Mouse (Mus musculus) embryo, embryonic 10.5 days (tissue): Measurements from ENCODE around the gene Nrtn.

Experiments
- DNase-seq: peaks from one replicate; pipeline ENCODE4 v3.0.0-alpha.2; 2015; ENCODE audit warnings: low spot score

Gene Nrtn

DNA sequence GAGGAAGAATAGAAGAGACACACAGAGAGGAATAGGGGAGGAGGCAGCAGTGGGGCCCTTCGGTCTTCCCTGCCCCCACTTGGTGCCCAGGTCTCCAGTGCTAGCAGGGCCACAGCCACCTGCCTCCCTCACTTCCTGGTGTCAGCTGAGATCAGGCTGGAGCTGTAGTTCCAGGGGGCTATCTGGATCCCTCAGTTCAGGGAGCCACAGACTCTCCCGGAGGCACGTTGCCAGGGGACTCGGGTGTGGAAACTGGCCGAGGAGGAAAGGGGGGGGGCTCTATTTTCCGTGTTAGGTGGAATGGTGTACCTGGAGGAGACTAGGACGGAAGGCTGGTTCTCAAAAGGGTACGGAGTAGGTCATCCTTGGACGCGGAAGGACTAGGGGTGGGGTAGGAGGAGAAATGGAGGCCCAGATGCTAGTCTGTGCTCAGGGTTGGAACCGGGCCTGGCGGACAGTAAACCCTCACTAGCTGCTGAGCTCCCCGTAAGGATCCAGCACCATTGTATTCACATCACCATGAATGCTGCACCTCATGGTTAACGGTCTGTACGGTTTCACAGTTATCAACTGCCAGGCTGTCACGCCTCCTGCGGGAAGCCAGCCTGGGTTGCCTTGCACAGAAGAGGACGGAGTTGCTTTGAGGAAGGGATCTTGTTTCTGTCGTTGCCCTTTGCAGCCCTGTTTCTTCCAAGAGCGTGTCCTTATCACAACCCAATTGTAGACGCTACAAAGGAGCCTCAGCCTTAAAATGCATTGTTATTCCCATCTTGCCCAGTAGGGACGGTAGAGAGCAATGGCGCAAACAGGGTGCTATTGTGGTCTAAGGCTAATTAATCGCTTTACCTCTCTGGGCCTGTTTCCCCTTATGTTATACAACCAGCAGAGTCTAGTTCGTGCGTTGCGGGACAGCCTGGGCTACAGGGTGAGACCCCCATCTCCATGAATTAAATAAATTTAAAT, 5.7 kb upstream of the Nrtn start:
- peak; percentile 80 for DNase-seq

DNA sequence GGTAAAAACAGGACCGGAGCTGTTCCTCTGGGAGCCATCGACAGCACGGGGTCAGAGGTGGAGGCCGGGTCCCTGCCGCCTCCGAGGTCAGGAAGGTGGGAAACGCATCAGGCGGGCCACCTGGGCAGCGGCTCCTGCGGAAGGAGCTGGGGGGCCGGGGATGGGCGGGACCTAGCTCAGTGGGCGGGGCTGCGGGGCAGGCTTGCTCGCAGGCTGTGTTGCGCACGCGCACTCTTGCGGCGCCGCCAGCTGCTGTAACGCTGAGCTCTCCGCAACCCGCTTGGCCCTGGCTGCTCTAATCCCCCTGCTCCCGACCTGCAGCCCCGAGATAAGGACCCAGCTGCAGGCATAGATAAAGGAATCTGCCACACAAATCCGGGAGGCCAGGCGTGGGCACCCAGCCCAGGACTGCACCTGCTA, 4.7 kb upstream of the Nrtn start:
- DNase-seq: peak; percentile 93

DNA sequence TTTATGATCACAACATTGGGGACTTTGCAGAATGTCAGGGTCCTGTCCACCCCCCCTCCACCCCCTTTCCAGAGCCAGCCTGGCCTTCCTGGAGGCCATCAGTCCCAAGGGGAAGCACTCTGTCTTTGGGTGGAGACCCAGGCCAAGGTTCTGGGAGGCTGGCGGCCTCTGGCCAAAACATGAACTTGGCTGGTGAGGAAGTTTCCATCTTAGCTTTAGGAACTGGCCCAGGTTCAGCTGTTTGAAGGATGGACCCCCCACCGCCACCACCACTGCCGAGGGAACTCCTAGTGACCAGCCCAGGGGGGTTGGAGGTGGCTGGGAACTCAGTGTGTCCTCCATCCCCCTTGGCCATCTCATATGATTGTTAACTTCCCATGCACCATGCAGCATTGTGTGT, 3.7 kb upstream of the Nrtn start:
- no peak for DNase-seq

DNA sequence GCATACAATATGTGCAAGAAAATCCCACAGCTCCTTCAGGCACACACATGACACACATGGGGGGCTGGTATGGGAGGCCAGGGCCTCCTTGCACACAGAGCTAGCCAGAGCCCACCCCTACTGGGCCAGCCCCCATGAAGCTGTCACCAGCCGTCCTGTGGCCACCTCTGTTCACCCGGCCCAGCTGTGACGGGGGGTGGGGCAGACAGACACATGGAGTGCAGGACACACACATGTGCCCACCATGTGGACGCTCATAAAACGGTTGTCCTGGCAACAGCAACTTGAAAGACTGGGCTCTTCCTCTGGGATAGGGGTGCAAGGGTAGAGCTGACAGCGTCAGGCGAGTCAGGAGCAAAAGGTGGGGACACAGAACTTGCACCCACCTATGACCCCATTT, 1.9 kb upstream of the Nrtn start:
- peak; percentile 40 for DNase-seq

DNA sequence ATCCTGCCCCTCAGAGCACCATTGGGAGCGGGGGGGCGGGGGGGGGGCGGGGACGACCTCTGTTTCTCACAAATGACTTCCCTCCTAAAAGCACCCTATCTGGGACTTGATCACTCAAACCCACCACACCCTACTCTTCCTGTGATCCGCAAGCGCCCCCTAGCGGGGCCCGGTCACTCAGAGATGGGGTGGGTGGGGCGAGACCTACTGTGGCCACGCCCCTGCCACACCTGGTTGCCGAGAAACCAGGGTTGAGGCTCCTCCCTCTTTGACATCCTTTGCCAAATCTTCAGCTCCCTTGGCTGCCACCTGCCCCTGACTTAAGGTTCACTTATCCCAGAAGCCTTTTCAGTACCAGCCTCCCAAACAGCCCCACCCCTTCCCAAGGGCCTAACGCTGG, 802 bp upstream of the Nrtn start:
- peak; percentile 63 for DNase-seq

DNA sequence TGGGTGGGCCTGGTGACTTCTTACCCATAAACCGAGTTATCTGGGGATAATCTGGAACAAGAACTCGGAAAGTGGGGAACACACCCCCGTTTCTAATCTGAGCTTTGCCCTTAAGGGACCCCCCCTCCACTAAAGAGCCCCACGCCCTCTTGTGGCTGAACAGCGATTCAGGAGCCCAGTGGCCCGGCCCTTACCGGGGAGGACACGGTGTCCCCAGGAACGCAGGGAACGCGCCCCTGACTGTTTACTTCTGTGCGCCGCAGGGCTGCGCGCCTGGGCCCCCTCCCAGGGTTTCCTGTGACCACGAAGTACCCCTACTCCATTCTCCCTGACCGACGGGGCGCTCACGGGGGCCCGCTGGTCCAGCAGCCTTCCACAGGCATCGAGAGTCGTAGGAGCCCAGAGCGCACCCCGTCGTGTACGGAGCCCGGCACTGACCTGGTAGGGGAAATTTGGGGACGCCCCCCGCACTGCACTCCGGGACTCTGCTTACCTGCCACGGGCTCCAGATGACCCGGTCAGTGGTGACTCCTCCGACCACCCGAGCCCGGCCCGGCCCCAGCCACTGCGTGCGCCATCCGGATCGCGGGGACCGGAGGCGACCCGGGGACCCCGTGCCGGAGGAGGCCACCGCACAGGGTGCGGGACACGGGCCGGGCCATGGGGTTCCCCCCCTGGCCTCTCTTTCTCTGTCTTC, 479 bp downstream of the Nrtn start:
- no peak for DNase-seq

DNA sequence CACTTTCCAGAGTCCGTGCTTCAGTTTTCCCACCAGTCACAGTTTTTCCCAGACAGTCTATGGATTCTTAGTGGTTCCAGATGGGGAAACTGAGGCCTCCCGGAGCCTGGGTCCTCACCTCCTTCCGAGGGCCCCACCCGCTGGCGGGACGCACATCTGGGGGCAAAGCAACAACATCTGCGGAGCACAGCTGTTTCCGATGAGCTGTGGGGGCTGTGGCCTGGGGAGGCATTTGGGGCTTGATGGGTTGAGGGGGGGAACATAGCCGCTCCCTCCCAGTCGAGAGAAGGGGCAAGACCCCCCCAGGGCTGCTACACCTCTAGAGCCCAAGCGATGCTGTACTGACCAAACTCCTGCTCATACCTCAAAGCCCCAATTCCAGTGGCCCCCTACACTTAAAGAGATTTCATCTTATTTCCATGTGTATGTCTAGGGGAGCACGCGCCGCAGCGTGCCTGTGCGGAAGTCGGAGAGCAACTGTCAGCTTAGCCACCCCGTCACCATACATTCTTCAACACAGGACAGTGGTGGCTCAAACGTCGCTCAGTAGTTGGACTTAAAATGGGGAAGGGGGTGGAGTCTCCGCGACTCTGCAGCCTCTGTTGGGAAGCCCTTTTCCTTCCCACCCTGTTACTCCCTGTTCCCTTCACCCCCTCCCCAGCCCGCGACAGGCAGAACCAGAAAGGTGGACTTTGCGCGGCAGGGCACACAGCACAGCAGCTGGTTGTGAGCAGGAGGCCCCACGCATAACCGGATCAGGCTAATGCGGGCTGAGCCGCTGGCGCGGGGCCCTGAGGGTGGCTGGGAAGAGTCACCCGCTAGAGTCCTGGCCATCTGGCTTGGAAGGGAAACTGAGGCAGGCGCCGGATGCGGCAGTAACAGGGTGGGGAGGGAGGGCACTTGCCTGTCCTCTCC, 2.8 kb downstream of the Nrtn start:
- no peak for DNase-seq

DNA sequence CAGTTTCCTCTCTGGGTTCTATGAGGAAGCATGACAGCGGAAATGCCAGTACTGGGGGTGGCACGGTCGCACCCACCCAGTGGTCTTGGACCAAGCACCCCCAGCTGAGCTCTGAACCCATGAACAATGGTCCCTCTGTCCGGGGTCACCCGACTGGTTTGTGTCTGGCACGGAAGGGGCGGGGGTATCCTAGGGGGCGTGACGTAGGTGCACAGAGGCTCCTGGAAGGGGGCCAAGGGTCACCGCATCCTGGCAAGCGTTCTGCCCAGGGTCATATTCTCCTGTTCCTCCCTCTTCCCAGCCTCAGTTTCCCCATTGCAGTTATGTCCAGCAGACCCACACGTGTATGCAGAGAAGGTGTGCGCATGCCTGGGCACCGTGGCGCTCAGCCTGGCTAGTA, 3.9 kb downstream of the Nrtn start:
- no peak for DNase-seq

DNA sequence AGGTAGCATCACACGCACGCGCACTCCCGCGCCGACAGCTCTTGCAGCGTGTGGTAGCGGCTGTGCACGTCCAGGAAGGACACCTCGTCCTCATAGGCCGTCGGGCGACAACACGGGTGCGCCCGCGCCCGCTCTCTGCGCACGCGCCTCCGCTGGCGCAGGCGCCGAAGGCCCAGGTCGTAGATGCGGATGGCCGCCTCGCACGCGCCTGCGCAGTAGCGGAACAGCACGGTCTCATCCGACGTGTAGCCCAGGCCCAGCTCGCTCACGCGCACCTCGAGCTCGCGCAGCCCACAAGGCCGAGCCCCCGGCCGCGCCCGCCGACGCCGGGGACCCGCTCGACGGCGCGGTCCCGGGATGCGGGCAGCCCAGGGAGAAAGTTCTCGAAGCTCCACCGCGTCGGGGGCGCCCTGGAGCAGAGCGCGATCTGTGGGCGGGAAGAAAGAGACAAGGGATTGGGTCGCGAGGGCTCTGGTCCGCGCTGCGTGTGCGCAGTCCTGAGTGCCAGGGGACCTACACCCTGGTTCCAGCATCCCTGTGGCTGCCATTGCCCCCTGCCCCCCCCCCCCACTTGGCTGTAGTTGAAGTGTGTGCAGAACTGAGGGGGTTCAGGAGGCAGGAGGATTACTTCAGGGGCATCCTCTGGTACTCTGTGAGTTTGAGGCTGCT, 5.8 kb downstream of the Nrtn start:
- peak; percentile 64 for DNase-seq

DNA sequence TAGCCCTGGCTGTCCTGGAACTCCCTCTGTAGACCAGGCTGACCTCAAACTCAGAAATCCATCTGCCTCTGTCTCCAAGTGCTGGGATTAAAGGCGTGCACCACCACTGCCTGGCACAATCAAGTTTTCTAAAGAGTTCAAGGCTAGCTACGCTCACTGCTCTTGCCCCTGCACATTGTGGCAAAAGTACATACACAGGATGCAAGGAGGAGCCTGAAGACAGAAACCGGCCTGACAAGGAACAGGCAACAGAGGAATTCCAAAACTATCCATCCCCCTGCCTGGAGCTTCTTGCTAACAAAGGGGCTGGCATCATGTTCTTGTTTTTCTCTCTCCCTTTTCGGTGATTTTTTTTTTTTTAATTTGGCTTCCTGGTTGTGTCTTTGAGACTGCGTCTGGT, 13.2 kb downstream of the Nrtn start:
- no peak for DNase-seq

DNA sequence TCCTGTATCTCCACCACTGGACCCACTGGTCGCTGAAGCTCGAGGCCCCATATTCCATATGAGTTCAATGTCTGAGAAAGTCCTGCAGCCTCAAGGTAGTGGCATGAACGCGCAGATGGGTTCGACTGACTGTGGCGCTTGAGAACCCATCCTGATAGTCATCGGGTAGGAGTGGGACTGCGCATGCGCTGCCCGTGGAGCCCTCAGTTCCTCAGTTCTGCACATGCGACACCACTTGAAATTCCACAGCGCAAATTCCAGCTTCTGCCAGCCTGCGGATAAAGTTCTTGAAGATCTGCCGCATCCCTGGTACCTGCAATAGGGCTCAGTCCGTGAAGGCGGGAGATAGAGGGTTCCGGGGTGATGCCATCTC, 16.6 kb downstream of the Nrtn start:
- no peak for DNase-seq

DNA sequence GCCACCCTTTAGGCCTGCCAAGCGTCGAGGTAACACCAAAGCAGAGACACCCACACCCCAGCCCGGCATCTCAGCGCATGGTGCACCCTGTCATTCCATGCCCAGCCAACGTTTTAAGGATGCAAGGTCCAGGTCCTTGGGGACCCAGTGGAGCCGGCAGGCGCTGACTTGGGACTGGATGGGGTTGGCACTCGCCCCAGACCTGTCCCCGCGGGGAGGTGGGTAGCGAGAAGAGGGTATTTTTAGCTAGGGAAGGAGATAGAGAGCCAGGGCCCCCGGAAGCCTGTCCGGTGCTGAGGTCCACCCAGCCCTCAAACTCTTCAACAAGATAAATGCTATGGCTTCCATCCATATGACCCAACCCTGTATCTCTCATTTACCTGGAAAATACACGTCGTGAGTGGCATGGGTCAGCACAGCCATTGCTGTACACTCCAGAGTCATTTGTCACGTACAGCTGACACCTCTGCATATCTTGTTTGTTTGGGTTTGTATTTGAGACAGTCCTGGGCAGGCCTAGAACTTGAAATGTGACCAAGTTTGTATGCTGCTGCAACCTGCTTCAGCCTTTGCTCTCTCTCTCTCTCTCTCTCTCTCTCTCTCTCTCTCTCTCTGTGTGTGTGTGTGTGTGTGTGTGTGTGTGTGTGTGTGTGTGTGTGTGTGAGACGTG, 17.1 kb downstream of the Nrtn start:
- DNase-seq: no peak

DNA sequence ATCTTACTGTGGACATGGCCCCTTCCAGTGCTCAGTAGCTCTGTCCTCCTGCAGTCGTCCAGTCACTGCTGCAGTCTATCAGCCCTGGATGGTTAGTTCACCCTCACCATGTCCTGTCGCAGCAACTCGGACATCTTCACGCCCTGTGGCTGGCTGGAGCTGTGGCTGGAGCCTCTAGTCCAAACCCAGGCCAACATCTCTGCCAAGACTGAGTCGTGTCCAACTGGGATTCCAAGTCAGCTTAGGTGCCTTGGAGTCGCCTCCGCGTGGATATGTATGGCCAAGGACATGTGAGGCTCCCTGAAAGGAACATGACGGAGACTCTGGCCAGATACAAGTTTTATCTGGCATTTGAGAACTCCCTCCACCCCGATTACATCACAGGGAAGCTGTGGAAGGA, 19.1 kb downstream of the Nrtn start:
- no peak for DNase-seq

DNA sequence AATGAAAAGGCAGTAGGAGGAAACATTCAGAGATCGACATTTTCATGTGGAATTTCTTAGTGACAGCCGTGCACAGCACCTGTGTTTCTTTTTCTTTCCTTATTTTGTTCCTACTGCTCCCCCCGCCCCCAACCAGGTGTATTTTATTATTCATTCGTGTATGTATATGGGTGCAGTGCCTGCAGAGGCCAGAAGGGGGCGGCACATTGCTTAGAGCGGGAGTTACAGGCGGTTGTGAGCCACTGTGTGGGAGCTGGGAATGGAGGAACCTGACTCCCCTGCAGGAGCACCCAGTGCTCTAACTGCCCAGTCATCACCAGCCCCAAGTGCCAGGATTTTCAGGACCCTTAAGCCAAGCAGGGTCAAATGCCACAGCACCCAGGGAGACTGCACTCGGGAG, 20.8 kb downstream of the Nrtn start:
- DNase-seq: no peak

DNA sequence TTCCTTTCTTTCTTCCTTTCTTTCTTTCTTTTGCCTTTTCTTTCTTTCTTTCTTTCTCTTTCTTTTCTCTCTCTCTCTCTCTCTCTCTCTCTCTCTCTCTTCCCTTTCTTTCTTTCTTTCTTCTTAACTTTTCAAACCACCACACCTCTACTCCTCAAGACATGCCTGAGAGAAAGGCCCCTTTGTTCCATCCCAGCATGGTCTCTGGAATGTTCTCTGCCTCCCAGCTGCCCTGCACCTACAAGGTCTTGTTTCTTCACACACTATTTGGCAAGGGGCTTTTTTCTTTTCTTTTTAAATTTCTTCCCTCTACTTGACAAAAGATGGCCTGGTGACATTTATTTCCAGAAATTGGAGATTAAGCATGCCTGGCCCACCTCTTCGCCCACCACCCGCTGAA, 27.7 kb downstream of the Nrtn start:
- DNase-seq: no peak

DNA sequence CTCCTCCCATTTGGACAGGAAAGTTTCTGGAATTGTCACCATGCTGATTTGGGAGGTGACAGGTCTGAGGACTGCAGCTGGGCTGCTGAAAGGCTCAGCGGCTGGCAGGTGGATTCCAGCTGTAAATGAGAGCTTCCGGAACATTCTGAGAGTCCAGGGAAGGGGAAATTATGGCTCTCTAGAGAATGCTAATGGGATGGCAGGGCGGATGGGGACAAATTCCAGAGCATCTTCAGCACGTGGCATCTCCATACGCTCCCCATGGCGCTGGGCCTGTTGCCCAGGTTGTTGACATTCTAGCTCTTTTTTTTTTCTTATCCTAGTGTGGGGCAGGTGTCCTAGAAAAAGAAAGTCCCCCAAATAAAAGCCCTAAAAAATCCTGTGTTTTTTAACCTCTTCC, 28.2 kb downstream of the Nrtn start:
- peak; percentile 17 for DNase-seq

DNA sequence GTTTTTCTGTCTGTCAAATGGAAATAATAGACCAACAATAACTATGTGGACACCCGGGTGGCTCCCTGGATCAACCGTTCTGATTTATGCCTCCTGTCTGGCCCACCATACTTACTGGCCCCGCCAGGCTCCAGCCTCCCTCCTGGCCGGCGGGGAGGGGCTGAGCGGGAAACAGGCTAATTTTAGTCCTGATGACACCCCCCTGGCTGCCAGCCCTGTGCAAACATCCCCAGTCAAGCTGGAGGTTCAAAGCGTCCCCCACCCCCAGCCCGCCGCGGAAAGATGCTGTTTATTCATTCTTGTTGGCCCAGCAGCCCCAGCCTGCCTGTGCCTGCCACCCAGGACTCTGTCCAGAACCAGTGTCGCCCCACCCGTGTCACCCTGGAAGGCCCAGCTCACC, 29.2 kb downstream of the Nrtn start:
- no peak for DNase-seq

DNA sequence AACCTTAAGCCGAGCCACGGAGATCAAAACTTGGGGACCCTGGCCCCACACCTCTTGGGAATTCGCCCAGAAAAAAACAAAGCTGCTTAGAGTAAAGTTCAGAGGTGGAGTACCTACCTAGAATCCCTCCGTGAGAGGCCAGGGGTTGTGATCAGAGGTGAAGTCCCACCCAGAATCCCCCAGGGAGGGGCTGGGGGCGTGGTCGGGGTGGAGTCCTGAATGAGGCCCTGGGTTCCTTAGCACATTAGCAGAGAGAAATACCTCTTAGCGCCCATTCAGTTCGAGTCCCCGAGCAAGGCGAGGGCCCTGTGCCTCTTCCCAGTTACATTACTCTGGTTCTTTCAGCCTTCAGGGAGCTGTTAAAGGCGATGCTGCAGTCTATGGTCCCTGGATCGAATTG, 29.7 kb downstream of the Nrtn start:
- peak; percentile 46 for DNase-seq

DNA sequence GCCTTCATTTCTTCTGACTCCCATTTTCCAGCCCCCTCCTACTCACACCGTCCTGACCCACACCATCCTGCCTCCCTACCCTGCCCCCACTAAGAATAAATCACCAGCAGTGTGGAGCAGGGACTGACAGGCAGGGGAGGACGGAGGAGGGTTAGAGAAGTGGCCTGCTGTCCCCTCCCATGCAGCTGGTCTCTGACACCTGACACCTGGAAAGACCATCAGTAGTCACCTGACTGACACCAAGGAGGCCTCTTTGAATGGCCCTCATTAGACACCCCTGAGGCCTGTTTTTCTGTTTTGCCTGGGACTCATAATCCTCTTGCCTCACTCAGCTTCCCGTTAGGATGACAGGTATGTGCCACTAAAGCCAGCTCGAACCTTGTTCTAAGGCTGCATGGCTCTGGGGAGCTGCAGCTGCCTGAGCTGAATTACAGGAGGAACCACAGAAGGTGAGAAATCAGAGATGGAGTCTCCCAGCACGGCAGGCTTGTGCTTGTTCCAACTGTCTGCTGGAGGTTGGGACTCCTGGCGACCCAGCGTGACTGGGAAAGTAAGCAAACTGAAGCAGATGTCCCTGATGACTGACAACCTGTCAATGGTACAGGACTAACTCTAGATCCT, 30.2 kb downstream of the Nrtn start:
- DNase-seq: peak; percentile 49

DNA sequence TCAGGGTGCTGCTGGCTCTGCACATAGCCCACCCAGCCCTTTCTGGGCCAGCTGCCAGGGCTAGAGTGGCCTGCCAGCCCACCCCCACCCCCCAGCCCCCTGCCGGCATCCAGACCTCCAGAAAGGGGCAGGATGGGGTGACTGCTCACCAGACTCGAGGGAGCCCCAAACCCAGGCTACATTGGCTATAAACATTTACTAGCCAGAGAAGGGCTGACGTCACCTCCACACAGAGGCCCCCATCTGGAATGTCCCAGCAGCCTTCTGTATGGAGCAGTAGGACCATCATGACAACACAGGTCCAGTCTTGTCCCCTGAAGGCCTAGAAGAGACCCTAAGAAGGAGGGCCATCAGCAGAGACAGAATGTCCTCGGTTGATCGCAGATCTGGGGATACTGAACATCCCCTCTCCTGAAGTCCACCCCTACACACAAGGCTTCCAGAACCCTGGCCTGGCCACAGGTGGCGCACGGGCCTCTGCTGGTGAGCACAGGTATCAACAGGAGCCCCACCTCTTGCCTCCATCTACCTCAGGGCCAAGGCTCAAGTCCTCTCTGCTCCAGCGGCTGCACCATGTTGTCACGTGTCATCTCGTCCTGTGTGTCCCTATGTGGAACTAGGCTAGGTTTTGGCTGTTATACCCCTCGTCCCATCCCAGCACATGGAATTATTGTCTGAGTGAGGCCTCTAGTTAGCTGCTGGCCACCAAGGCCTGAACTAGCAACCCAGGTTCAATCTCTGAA, 33.7 kb downstream of the Nrtn start:
- DNase-seq: no peak
